Mouse (Mus musculus) liver, postnatal 0 days (tissue): ENCODE data around the gene Steap3. TPM values are rescaled to one million over a fixed set of nuclear protein-coding genes. Genes with fewer than 3 reads are reported as not detected.
A peak's percentile ranks its signal among the peaks of the same experiment; 100 is the strongest.

Experiments used
- ATAC-seq: fragments of 200-750 bp; cut with Nextera tagmentation; 2 replicates; pipeline ENCODE4 v1.8.0; 2017; ENCODE audit warnings: mild to moderate bottlenecking, moderate library complexity
- DNase-seq: peaks from one replicate; pipeline ENCODE4 v3.0.0-alpha.2; 2016
- H3K27ac ChIP-seq: fragments of 300-500 bp; sonication (generic); 2 replicates; pipeline ENCODE4 v1.5.1; 2014; ENCODE audit warnings: antibody characterized with exemption, moderate library complexity, mild to moderate bottlenecking, low read depth
- H3K27me3 ChIP-seq: fragments of 300-500 bp; sonication (generic); 2 replicates; pipeline ENCODE4 v1.6.1; 2014; ENCODE audit warnings: low read length, control low read depth, mixed read lengths; ENCODE audit not compliant: insufficient read depth
- H3K36me3 ChIP-seq: fragments of 300-500 bp; sonication (generic); replicated peaks from 2 replicates; pipeline ENCODE4 v1.6.1; 2014; ENCODE audit warnings: mild to moderate bottlenecking, control low read depth, low read length, moderate library complexity, mixed read lengths; ENCODE audit not compliant: insufficient read depth
- H3K4me1 ChIP-seq: fragments of 300-500 bp; sonication (generic); 2 replicates; pipeline ENCODE4 v1.6.1; 2014; ENCODE audit warnings: antibody characterized with exemption, mild to moderate bottlenecking, control low read depth; ENCODE audit not compliant: insufficient read depth
- H3K4me2 ChIP-seq: fragments of 300-500 bp; sonication (generic); 2 replicates; pipeline ENCODE4 v1.6.1; 2014; ENCODE audit warnings: low read depth, mild to moderate bottlenecking, low read length, moderate library complexity, mixed read lengths
- H3K4me3 ChIP-seq: fragments of 300-500 bp; sonication (generic); 2 replicates; pipeline ENCODE4 v1.5.1; 2014; ENCODE audit warnings: low read depth, low read length
- H3K9ac ChIP-seq: fragments of 300-500 bp; sonication (generic); replicated peaks from 2 replicates; pipeline ENCODE4 v1.6.1; 2014; ENCODE audit warnings: mild to moderate bottlenecking, moderate library complexity
- H3K9me3 ChIP-seq: fragments of 300-500 bp; sonication (generic); 2 replicates; pipeline ENCODE4 v1.6.1; 2016; ENCODE audit warnings: mild to moderate bottlenecking, control low read depth, low read length, mixed read lengths
- CTCF ChIP-seq: sonication (generic); IDR thresholded peaks from 2 replicates; pipeline ENCODE4 v1.5.1; 2016; ENCODE audit warnings: antibody characterized with exemption, low read depth
- EP300 ChIP-seq: IDR thresholded peaks from 2 replicates; pipeline ENCODE4 v1.6.1; 2016; ENCODE audit warnings: antibody characterized with exemption, low read depth, mild to moderate bottlenecking
- WGBS: fragments of 180-500 bp; shearing (Covaris S2); extraction: QIAGEN DNeasy Blood & Tissue Kit; methylation state at CpG from one replicate; pipeline ENCODE4 v1.1.7; 2014; ENCODE audit not compliant: insufficient replicate concordance; 5-methylcytosine and 5-hydroxymethylcytosine counted together
- polyA plus RNA-seq: library from polyadenylated mRNA; unstranded; fragments of >200 nt; fragmentation: Nextera tagmentation; extraction: Ambion mirVana; gene quantifications from 2 replicates; pipeline ENCODE4 v1.2.1, GENCODE M21; 2015

Steap3 gene
- polyA plus RNA-seq, 1 experiment from 2014 or later, result 27.2 TPM

DNA sequence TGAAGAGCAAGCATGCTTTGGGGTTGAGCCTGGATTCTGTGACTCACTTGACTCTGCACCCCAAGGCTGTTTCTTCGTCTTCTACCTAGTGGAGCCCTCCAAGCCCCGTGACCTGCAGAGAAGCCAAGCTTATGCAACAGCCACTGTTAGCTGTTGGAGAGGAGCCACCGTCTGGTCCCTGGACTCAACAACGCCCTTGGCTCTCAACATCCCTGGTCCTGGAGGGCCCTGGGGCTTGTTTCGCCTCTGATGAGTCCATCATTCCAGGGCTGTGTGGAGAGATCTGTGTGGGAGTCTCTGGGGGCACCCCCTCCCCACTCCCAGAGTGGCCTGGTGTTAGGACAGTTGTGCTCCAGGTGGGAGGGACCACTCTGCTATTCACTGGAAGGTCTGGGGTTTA is 24.3 kb downstream of the Steap3 start:
- H3K36me3 ChIP-seq, result peaks cover 26% of the 10 kb centered on the region
- H3K4me1 ChIP-seq, result peaks cover 9% of the 10 kb centered on the region

DNA sequence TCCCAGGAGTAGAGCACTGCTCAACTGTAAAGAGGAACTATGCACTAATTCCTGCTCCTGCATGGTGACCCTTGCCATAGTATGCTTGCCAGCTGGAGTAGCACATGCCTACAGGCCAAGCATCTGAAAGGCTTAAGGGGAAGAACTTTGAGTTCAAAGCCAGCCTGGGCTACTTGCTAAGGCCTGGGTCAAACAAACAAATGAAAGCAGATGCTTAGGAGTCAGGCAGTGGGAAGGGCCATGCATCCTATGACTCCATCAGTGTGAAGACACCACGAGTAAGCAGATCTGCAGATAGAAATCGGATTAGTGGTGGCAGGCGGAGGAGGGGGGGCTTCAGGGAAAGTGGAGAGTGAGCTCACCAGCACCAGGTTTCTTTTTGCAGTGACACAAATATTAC is 25.2 kb downstream of the Steap3 start:
- peaks cover 26% of the 10 kb centered on the region for H3K36me3 ChIP-seq
- H3K27me3 ChIP-seq, result no peaks in the 10 kb centered on the region
- WGBS, result 64% methylated on average over 3 of the region's 3 CpGs
- no peak overlapping the region for H3K4me3 ChIP-seq
- H3K27ac ChIP-seq, result no peak overlapping the region
- TF ChIP-seq CTCF (no peak), EP300 (no peak)
- H3K4me1 ChIP-seq, result peaks cover 9% of the 10 kb centered on the region
- no peak for ATAC-seq
- no peak overlapping the region for H3K9ac ChIP-seq
- no peak for DNase-seq
- no peaks in the 10 kb centered on the region for H3K9me3 ChIP-seq
- H3K4me2 ChIP-seq, result no peak overlapping the region

More for the DNA sequence above, 24.3 kb downstream of the Steap3 start:
- no peak overlapping the region for H3K4me3 ChIP-seq
- H3K27ac ChIP-seq, result no peak overlapping the region
- TF ChIP-seq EP300, result no peak
- DNase-seq, result no peak
- H3K4me2 ChIP-seq, result no peak overlapping the region
- no peak overlapping the region for H3K9ac ChIP-seq
- 69% methylated on average over 5 of the region's 5 CpGs for WGBS
- H3K9me3 ChIP-seq, result no peaks in the 10 kb centered on the region
- ATAC-seq, result no peak
- H3K27me3 ChIP-seq, result no peaks in the 10 kb centered on the region

DNA sequence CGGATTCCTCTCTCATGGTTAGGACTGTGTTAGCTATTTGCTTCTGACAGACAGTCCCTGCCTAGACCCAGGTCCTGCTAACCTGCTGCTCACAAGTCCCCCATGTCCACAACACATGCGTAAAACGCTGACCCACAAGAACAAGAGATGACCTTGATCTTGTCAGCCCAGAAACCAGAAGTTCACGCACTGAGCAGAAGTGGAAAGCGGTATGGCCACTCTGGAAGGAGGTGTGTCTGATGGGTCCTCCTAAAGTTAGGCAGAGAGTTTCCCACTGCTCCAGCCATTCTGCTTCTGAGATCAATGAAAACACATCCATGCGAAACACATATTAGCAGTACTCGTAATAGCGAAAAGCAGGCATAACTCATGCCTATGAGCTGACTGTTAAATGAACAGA is 25.6 kb downstream of the Steap3 start:
- H3K4me3 ChIP-seq, result no peak overlapping the region
- TF ChIP-seq EP300 (no peak), CTCF (no peak)
- peaks cover 9% of the 10 kb centered on the region for H3K4me1 ChIP-seq
- H3K27ac ChIP-seq, result no peak overlapping the region
- DNase-seq (no peak), ATAC-seq (no peak)
- no peak overlapping the region for H3K4me2 ChIP-seq
- WGBS, result 81% methylated on average over 8 of the region's 8 CpGs
- H3K9me3 ChIP-seq, result no peaks in the 10 kb centered on the region
- H3K36me3 ChIP-seq, result peaks cover 26% of the 10 kb centered on the region
- H3K27me3 ChIP-seq, result no peaks in the 10 kb centered on the region
- H3K9ac ChIP-seq, result no peak overlapping the region

DNA sequence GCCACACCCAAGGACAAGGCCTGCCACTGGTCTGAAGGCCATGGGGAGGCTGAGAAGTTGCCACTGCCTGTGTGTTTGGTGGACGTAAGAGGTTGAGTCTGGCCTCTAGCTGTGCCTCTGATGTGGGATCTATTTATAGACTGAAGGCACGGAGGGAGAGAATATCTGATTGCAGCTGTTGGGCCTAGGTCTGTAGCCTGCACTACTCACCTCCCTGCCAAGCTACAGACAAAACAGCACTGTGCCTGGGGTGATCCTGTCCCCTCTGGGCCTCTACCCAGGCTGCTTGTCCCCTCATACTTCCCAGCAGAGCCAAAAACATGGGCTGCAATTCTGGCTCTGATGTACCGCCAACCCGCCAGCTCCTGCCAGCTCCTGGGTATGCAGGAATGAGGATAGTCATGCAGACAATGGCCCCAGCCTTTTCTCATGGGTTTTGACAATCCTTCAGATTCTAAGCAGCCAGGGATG is 26.8 kb downstream of the Steap3 start:
- Histone ChIP-seq H3K9me3 (no peaks in the 10 kb centered on the region), H3K4me3 (no peak overlapping the region), H3K27ac (no peak overlapping the region), H3K27me3 (no peaks in the 10 kb centered on the region), H3K9ac (no peak overlapping the region), H3K4me1 (peaks cover 5% of the 10 kb centered on the region; the same call in 1 of the 2 replicates), H3K36me3 (peaks cover 38% of the 10 kb centered on the region), H3K4me2 (no peak overlapping the region)
- 59% methylated on average over 4 of the region's 4 CpGs for WGBS
- ATAC-seq (0 out of 2 replicates have a peak, but pooled peaks have one; percentile 36), DNase-seq (no peak)
- TF ChIP-seq CTCF, result no peak
- TF ChIP-seq EP300, result no peak

DNA sequence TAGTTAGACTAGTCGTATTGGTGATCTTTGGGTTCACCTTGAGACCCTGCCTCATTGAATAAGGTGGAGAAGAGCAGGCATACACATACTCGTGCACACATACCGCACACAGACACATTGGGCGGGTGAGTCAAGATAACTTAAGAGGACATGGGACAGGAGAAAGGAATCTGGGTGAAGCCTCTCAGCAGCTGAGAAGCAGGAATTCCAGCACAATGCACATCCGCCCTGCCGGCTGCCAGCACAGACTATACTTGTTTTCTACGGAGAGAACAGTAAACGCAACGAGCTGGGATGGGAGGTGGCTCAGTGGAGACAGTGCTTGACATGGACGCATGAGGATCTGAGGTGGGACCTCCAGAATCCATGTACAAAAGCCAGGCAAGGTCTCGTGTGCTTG is 27.9 kb downstream of the Steap3 start:
- Histone ChIP-seq H3K4me2 (no peak overlapping the region), H3K4me1 (0 out of 2 replicates have a peak, but pooled peaks cover 3% of the 10 kb centered on the region), H3K9ac (no peak overlapping the region), H3K27ac (no peak overlapping the region), H3K27me3 (no peaks in the 10 kb centered on the region), H3K36me3 (peaks cover 46% of the 10 kb centered on the region), H3K9me3 (no peaks in the 10 kb centered on the region), H3K4me3 (no peak overlapping the region)
- WGBS, result 86% methylated on average over 11 of the region's 11 CpGs
- TF ChIP-seq CTCF, result no peak
- no peak for TF ChIP-seq EP300
- DNase-seq (no peak), ATAC-seq (no peak)

DNA sequence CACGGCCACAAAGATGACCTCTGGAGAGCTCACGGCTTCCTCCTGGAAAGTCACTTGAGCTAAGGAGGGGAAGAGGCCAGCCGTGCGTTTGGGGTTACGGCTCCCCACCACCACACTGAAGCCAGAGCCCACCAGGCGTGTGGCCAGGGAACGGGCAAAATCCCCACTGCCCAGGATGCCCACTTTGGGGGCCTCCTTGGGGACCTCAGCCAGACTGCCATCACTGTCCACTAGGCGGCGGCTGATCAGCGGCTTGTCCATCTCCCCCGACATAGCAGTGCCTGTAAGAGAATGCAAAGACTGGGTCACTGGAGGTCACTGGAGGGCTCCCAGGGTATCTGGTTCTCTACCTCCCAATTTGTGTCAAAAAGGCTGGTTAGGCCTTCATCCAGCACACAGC is 28.5 kb downstream of the Steap3 start:
- H3K4me2 ChIP-seq, result no peak overlapping the region
- 0 out of 2 replicates have a peak, but pooled peaks cover 3% of the 10 kb centered on the region for H3K4me1 ChIP-seq
- TF ChIP-seq EP300, result no peak
- peak; percentile 34 for TF ChIP-seq CTCF
- DNase-seq (no peak), ATAC-seq (no peak)
- no peaks in the 10 kb centered on the region for H3K27me3 ChIP-seq
- H3K27ac ChIP-seq, result no peak overlapping the region
- WGBS, result 86% methylated on average over 11 of the region's 11 CpGs
- no peak overlapping the region for H3K4me3 ChIP-seq
- peaks cover 52% of the 10 kb centered on the region for H3K36me3 ChIP-seq
- no peaks in the 10 kb centered on the region for H3K9me3 ChIP-seq
- H3K9ac ChIP-seq, result no peak overlapping the region

DNA sequence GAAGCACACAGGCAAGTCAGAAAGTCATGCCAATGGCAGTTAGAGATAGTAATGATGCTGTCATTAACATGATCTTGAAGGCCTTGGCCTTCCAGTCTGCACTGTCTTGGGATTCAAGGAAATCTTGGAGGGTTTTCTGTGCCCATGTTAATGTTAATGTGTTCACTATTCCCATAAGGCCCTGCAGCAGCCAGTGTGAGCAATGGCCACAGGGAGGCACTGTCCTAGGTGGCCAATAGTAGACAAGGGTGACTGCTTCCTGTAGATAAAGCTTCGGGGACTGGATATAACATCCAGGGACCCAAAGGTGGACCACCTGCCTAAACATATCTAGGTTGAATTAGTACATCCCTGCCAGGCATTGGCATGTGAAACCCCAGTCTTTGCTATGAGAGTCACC is 35.4 kb downstream of the Steap3 start:
- Histone ChIP-seq H3K36me3 (peaks cover 75% of the 10 kb centered on the region), H3K27ac (no peak overlapping the region)

More for the DNA sequence above, 35.4 kb downstream of the Steap3 start:
- Histone ChIP-seq H3K4me1 (no peaks in the 10 kb centered on the region), H3K9me3 (no peaks in the 10 kb centered on the region), H3K27me3 (no peaks in the 10 kb centered on the region), H3K4me2 (no peak overlapping the region), H3K9ac (no peak overlapping the region), H3K4me3 (no peak overlapping the region)
- no peak for ATAC-seq
- WGBS, result 70% methylated on average over 1 of the region's 1 CpGs
- no peak for DNase-seq
- TF ChIP-seq EP300 (no peak), CTCF (peak; percentile 45)
